Mouse (Mus musculus) liver, adult 2 months (tissue): Measurements from ENCODE around the gene Wnt1.

Experiments
- CTCF ChIP-seq: fragments of 200-500 bp; IDR thresholded peaks from 2 replicates; pipeline ENCODE4 v1.5.1; 2011; ENCODE audit warnings: low read depth, low read length, control low read depth
- POLR2A ChIP-seq: fragments of 200-500 bp; IDR thresholded peaks from 2 replicates; pipeline ENCODE4 v1.6.1; 2011; ENCODE audit warnings: low read length, control low read depth; ENCODE audit not compliant: insufficient read depth; ENCODE audit errors: extremely low read depth

GRCm38 (mm10) chr15:98837743-98838103 lies 48.1 kb downstream of the Wnt1 start:
- TF ChIP-seq POLR2A: no peak
- no peak for TF ChIP-seq CTCF
